Mouse (Mus musculus) gastrocnemius, adult 18-20 months (tissue): Measurements from ENCODE around the gene Cabp1. TPM values are rescaled to one million over a fixed set of nuclear protein-coding genes. Genes with fewer than 3 reads are reported as not detected.

Experiments used
- DNase-seq: peaks from one replicate; pipeline ENCODE4 v3.0.0; 2021; ENCODE audit warnings: low spot score
- total RNA-seq, 2 experiments: library from RNA; stranded (reverse); gene quantifications; 2 replicates each; pipeline ENCODE4 v1.2.3; 2021

Gene Cabp1
- total RNA-seq, 2 experiments from 2014 or later = 0.50 to 1.2 TPM

GRCm38 (mm10) chr5:115210380-115210779, 16.2 kb upstream of the Cabp1 start:
- DNase-seq = peak; percentile 24

GRCm38 (mm10) chr5:115208601-115209000, 14.4 kb upstream of the Cabp1 start:
- DNase-seq = no peak

- no peak for DNase-seq
Measured at GRCm38 (mm10) chr5:115207892-115208291, 13.7 kb upstream of the Cabp1 start.

- DNase-seq = no peak
Measured at GRCm38 (mm10) chr5:115207244-115207643, 13.1 kb upstream of the Cabp1 start.

GRCm38 (mm10) chr5:115204562-115205311, 10.6 kb upstream of the Cabp1 start:
- DNase-seq = peak; percentile 51

GRCm38 (mm10) chr5:115203735-115204561, 9.8 kb upstream of the Cabp1 start:
- DNase-seq = peak; percentile 48

GRCm38 (mm10) chr5:115194626-115195221, 543 bp upstream of the Cabp1 start:
- no peak for DNase-seq

- DNase-seq = peak; percentile 62
Measured at GRCm38 (mm10) chr5:115193226-115193625, 955 bp downstream of the Cabp1 start.

- no peak for DNase-seq
Measured at GRCm38 (mm10) chr5:115192828-115193195, 1.4 kb downstream of the Cabp1 start.

- no peak for DNase-seq
Measured at GRCm38 (mm10) chr5:115191880-115192827, 2.0 kb downstream of the Cabp1 start.

- no peak for DNase-seq
Measured at GRCm38 (mm10) chr5:115190081-115190480, 4.1 kb downstream of the Cabp1 start.

GRCm38 (mm10) chr5:115188824-115189223, 5.4 kb downstream of the Cabp1 start:
- DNase-seq = peak; percentile 41

- DNase-seq = peak; percentile 96
Measured at GRCm38 (mm10) chr5:115187188-115188131, 6.7 kb downstream of the Cabp1 start.

GRCm38 (mm10) chr5:115186371-115187073, 7.7 kb downstream of the Cabp1 start:
- DNase-seq = no peak

- DNase-seq = peak; percentile 54
Measured at GRCm38 (mm10) chr5:115184726-115185125, 9.5 kb downstream of the Cabp1 start.

GRCm38 (mm10) chr5:115183482-115183881, 10.7 kb downstream of the Cabp1 start:
- DNase-seq = no peak

GRCm38 (mm10) chr5:115182925-115183324, 11.3 kb downstream of the Cabp1 start:
- no peak for DNase-seq

- DNase-seq = no peak
Measured at GRCm38 (mm10) chr5:115181248-115181940, 12.8 kb downstream of the Cabp1 start.

- DNase-seq = no peak
Measured at GRCm38 (mm10) chr5:115179596-115179995, 14.6 kb downstream of the Cabp1 start.
